Mouse (Mus musculus) hindbrain, postnatal 0 days (tissue): ENCODE results near the gene Mfng. TPM values are rescaled to one million over a fixed set of nuclear protein-coding genes. Genes with fewer than 3 reads are reported as not detected.

Experiments used
- ATAC-seq: fragments of 200-750 bp; cut with Nextera tagmentation; 2 replicates; pipeline ENCODE4 v1.8.0; 2017; ENCODE audit warnings: mild to moderate bottlenecking, moderate TSS enrichment, moderate library complexity
- DNase-seq: peaks from one replicate; pipeline ENCODE4 v3.0.0-alpha.2; 2015; ENCODE audit warnings: low spot score
- H3K27ac ChIP-seq: fragments of 300-500 bp; sonication (generic); 2 replicates; pipeline ENCODE4 v1.5.1; 2014; ENCODE audit warnings: mild to moderate bottlenecking
- H3K27me3 ChIP-seq: fragments of 300-500 bp; sonication (generic); 2 replicates; pipeline ENCODE4 v1.6.1; 2014; ENCODE audit warnings: low read length, mixed read lengths; ENCODE audit not compliant: insufficient read depth
- H3K36me3 ChIP-seq: fragments of 300-500 bp; sonication (generic); 2 replicates; pipeline ENCODE4 v1.6.1; 2014; ENCODE audit warnings: low read length, mixed read lengths; ENCODE audit not compliant: insufficient read depth
- H3K4me1 ChIP-seq: fragments of 300-500 bp; sonication (generic); 2 replicates; pipeline ENCODE4 v1.6.1; 2014; ENCODE audit warnings: antibody characterized with exemption, low read length, mixed read lengths; ENCODE audit not compliant: insufficient read depth
- H3K4me2 ChIP-seq: fragments of 300-500 bp; sonication (generic); 2 replicates; pipeline ENCODE4 v1.6.1; 2014; ENCODE audit warnings: low read depth, mild to moderate bottlenecking, low read length, moderate library complexity, mixed read lengths
- H3K4me3 ChIP-seq: fragments of 300-500 bp; sonication (generic); 2 replicates; pipeline ENCODE4 v1.5.1; 2014; ENCODE audit warnings: low read length
- H3K9ac ChIP-seq: fragments of 300-500 bp; sonication (generic); replicated peaks from 2 replicates; pipeline ENCODE4 v1.6.1; 2014; ENCODE audit warnings: mild to moderate bottlenecking, low read length, moderate library complexity, mixed read lengths
- H3K9me3 ChIP-seq: fragments of 300-500 bp; sonication (generic); 2 replicates; pipeline ENCODE4 v1.6.1; 2016; ENCODE audit warnings: low read length, mixed read lengths
- CTCF ChIP-seq: IDR thresholded peaks from 2 replicates; pipeline ENCODE4 v1.5.1; 2016; ENCODE audit warnings: antibody characterized with exemption, control low read depth, low read depth
- WGBS: fragments of 180-500 bp; shearing (Covaris S2); extraction: QIAGEN DNeasy Blood & Tissue Kit; methylation state at CpG from one replicate; pipeline ENCODE4 v1.1.7; 2014; 5-methylcytosine and 5-hydroxymethylcytosine counted together
- polyA plus RNA-seq: library from polyadenylated mRNA; unstranded; fragments of >200 nt; fragmentation: Nextera tagmentation; extraction: Ambion mirVana; gene quantifications from 2 replicates; pipeline ENCODE4 v1.2.1, GENCODE M21; 2015
- total RNA-seq: library from RNA; depleted of rRNA; stranded (reverse); fragments of >200 nt; gene quantifications from 2 replicates; pipeline ENCODE4 v1.2.3, GENCODE M21; 2014

Mfng gene
- total and polyA plus RNA-seq, 2 experiments from 2014 or later: 15.2 to 17.9 TPM

DNA sequence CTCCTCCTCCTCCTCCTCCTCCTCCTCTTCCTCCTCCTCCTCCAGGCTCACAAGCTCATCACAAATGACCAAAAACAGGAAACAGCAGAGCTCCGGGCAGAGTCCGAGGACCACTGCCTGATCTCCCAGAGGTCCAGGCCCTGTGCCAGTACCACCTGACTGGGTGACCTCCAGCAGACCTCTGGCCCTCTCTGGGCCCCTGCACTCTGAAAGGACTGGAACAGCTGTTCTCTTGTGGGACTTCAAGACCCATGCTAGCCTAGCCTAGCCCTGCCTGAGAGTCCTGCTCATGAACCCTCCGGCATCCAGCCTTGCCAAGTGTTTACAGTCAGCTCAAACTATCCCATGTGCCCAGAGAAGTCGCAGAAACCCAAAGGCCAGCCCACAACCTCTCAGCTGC is 17.2 kb upstream of the Mfng start:
- no peaks in the 10 kb centered on the region for H3K36me3 ChIP-seq
- no peak for ATAC-seq

DNA sequence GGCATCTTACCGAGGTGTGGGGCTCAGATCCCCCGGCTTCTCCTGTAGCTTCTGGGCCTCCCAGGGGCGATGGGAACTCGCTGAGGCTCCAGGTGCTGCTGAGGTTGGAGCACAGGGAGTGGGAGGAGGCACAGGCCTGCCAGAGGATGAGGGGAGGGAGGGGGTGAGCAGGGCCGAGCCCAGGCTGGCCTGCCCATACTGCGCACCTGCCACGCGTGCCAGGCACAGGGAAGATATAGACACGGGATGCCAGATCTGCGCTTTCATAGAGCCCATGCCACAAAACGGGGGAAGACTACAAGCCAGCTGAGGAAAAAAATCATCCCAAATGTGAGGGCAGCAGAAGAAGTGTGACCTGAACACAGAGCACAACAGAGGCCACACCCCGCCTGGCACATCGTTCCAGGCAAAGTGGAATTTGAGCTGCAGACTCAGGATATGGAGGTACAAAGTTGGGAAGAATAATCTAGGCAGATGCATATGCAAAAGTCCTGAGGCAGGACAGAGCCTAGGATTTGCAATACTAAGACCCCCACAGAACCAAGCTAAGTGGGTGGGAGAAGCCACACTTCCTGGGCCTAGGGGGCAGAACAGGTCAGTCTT is 16.5 kb upstream of the Mfng start:
- no peak for TF ChIP-seq CTCF
- WGBS: 88% methylated on average over 13 of the region's 13 CpGs
- Histone ChIP-seq H3K9ac (no peak overlapping the region), H3K4me1 (no peaks in the 10 kb centered on the region), H3K4me2 (no peak overlapping the region), H3K36me3 (no peaks in the 10 kb centered on the region), H3K9me3 (no peaks in the 10 kb centered on the region), H3K4me3 (no peak overlapping the region), H3K27ac (no peak overlapping the region), H3K27me3 (no peaks in the 10 kb centered on the region)
- ATAC-seq (no peak), DNase-seq (no peak)

More for the DNA sequence above, 17.2 kb upstream of the Mfng start:
- Histone ChIP-seq H3K9ac (no peak overlapping the region), H3K4me1 (no peaks in the 10 kb centered on the region), H3K4me2 (no peak overlapping the region), H3K27me3 (no peaks in the 10 kb centered on the region), H3K27ac (no peak overlapping the region), H3K9me3 (no peaks in the 10 kb centered on the region), H3K4me3 (no peak overlapping the region)
- TF ChIP-seq CTCF: no peak
- WGBS: 58% methylated on average over 4 of the region's 4 CpGs
- DNase-seq: no peak

DNA sequence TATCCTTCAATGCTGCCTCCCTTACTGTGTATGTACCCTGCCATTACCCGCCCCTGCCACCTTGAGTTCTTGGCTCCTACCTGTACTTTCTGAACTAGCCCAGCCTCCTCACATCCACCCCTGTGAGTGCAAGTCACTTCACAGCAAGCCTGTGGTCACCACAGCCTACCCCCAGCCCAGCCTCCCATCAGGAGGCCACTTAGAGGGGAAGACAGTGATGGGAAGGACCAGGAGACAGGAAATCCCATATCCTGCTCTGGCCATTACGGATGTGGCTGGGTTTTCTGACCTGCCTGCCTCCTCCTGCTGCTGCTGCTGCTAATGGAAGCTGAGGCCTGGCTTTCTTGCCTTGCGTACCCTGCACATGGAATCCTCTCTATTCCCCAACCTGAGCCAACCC is 14.8 kb upstream of the Mfng start:
- ATAC-seq: no peak
- H3K9ac ChIP-seq: no peak overlapping the region
- 0 out of 2 replicates have a peak overlapping the region, but pooled peaks have one; percentile 22 for H3K27ac ChIP-seq
- DNase-seq: no peak
- 81% methylated on average over 3 of the region's 3 CpGs for WGBS
- H3K4me1 ChIP-seq: no peaks in the 10 kb centered on the region
- no peaks in the 10 kb centered on the region for H3K27me3 ChIP-seq
- no peak overlapping the region for H3K4me2 ChIP-seq
- H3K4me3 ChIP-seq: no peak overlapping the region
- H3K36me3 ChIP-seq: no peaks in the 10 kb centered on the region
- no peak for TF ChIP-seq CTCF
- no peaks in the 10 kb centered on the region for H3K9me3 ChIP-seq

DNA sequence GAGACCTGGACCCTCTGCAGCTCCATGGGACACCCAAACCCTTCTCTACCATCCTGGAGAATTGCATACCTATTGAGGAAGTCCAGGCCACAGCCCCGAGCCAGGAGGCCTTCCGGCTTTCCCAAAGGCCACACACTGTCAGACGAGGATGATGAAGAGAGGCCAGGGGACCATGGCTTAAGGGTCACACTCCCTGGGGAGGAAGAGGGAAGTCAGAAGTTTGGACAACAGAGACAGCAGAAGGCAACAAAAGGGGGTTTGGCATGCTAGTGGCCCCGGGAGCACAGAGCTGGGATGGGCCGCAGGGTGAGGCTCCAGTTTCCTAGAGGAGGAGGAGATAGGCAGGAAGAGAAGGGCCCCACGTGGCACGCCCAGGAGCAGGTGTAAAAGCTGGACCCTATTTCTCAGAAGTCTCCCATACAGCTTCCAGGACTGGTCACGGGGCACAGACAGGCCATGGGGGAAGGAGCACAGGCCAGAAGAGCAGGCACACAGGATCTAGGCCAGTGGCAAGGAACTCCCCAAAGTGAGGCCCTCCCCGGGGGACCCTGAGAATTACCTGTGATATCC is 14.1 kb upstream of the Mfng start:
- 0 out of 2 replicates have a peak overlapping the region, but pooled peaks have one; percentile 22 for H3K27ac ChIP-seq
- H3K36me3 ChIP-seq: no peaks in the 10 kb centered on the region
- H3K4me2 ChIP-seq: no peak overlapping the region
- no peak overlapping the region for H3K9ac ChIP-seq
- H3K4me1 ChIP-seq: no peaks in the 10 kb centered on the region
- 69% methylated on average over 9 of the region's 9 CpGs for WGBS
- TF ChIP-seq CTCF: no peak
- H3K9me3 ChIP-seq: no peaks in the 10 kb centered on the region
- DNase-seq: no peak
- no peak overlapping the region for H3K4me3 ChIP-seq
- ATAC-seq: no peak
- H3K27me3 ChIP-seq: no peaks in the 10 kb centered on the region

DNA sequence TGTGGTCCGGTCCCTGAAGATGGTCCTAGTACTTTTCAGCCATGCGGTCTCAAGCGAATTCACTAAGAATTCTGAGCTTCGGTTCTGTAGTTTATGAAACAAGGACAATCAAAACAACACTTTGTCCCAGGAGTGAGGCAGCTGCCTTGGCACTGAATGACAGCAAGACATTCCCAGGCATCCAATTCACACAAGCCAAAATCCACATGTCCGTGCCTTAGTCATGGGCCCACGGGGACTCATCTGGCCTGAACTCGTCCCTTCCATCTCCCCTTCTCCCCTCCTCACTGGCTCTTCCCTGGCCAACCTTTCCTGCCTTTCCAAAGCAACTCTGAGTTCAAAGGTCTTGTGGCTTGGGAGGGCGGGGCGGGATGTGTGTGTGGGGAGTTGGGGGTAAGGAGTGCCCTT is 13.1 kb upstream of the Mfng start:
- Histone ChIP-seq H3K4me2 (no peak overlapping the region), H3K36me3 (no peaks in the 10 kb centered on the region), H3K27me3 (no peaks in the 10 kb centered on the region), H3K9ac (no peak overlapping the region), H3K27ac (peak overlapping the region; percentile 32; the same call in 1 of the 2 replicates), H3K4me1 (no peaks in the 10 kb centered on the region), H3K9me3 (no peaks in the 10 kb centered on the region), H3K4me3 (no peak overlapping the region)
- WGBS: 60% methylated on average over 9 of the region's 9 CpGs
- ATAC-seq (no peak), DNase-seq (no peak)
- TF ChIP-seq CTCF: no peak

DNA sequence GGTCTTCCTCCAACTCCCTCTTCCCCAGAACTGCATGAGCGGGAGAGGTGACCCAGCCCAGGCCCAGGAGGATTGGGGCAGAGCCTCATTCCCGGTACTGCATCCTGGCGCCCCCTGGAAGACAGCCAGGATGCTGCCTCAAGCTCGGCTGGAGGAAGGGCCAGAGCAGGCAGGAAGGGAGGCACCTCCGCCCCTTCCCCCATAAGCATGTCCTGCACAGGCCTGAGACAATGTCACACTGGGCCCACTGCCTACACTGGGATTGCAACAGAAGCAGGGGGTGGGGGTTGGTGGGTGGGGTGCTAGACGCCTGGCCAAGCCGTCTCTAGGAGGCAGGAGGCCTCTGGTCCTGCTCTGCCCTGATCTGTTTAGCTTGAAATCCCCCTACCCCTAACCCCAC is 12.7 kb upstream of the Mfng start:
- H3K4me1 ChIP-seq: no peaks in the 10 kb centered on the region
- H3K4me3 ChIP-seq: no peak overlapping the region
- H3K27ac ChIP-seq: 0 out of 2 replicates have a peak overlapping the region, but pooled peaks have one; percentile 32
- H3K36me3 ChIP-seq: no peaks in the 10 kb centered on the region
- no peak overlapping the region for H3K9ac ChIP-seq
- WGBS: 8% methylated on average over 6 of the region's 7 CpGs
- DNase-seq (peak; percentile 31), ATAC-seq (0 out of 2 replicates have a peak, but pooled peaks have one; percentile 55)
- TF ChIP-seq CTCF: no peak
- no peaks in the 10 kb centered on the region for H3K9me3 ChIP-seq
- no peaks in the 10 kb centered on the region for H3K27me3 ChIP-seq
- H3K4me2 ChIP-seq: no peak overlapping the region

DNA sequence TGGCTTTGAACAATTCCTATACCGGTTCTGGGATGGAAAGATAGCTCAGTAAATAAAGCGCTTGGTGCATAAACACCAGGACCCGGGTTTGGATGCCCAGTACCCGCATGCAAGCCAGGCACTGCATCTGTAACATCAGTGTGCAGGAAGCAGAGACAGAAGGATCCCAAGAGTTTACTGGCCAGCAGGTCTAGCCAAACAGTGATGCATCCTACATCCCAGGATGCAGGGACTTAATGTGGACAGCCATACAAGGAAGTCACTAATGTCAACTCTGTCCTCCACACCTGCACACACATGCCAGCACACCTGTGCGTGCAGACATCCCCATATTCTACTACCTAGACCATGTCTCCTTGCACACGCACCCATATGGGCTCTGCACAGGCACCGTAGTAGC is 12.0 kb upstream of the Mfng start:
- Histone ChIP-seq H3K9ac (no peak overlapping the region), H3K27ac (no peak overlapping the region), H3K36me3 (no peaks in the 10 kb centered on the region), H3K4me2 (no peak overlapping the region), H3K4me1 (no peaks in the 10 kb centered on the region), H3K9me3 (no peaks in the 10 kb centered on the region), H3K27me3 (no peaks in the 10 kb centered on the region), H3K4me3 (no peak overlapping the region)
- 95% methylated on average over 7 of the region's 7 CpGs for WGBS
- no peak for TF ChIP-seq CTCF
- no peak for DNase-seq
- no peak for ATAC-seq
